Mouse (Mus musculus) kidney, postnatal 0 days (tissue): ENCODE results near the gene Prph2. TPM values are rescaled to one million over a fixed set of nuclear protein-coding genes. Genes with fewer than 3 reads are reported as not detected.

ENCODE experiments used
- ATAC-seq: fragments of 200-750 bp; cut with Nextera tagmentation; replicated peaks from 2 replicates; pipeline ENCODE4 v1.8.0; 2017; ENCODE audit warnings: low read depth, moderate number of reproducible peaks, moderate TSS enrichment, moderate library complexity; ENCODE audit not compliant: low FRiP score
- DNase-seq: peaks from one replicate; pipeline ENCODE4 v3.0.0-alpha.2; 2016; ENCODE audit warnings: low spot score
- H3K27ac ChIP-seq: fragments of 300-500 bp; sonication (generic); 2 replicates; pipeline ENCODE4 v1.5.1; 2014; ENCODE audit warnings: mild to moderate bottlenecking
- H3K27me3 ChIP-seq: fragments of 300-500 bp; sonication (generic); 2 replicates; pipeline ENCODE4 v1.6.1; 2014; ENCODE audit warnings: low read length, mixed read lengths; ENCODE audit not compliant: insufficient read depth
- H3K36me3 ChIP-seq: fragments of 300-500 bp; sonication (generic); 2 replicates; pipeline ENCODE4 v1.6.1; 2014; ENCODE audit warnings: low read length, mixed read lengths; ENCODE audit not compliant: insufficient read depth
- H3K4me1 ChIP-seq: fragments of 300-500 bp; sonication (generic); replicated peaks from 2 replicates; pipeline ENCODE4 v1.6.1; 2014; ENCODE audit warnings: antibody characterized with exemption, low read length, mixed read lengths; ENCODE audit not compliant: insufficient read depth
- H3K4me2 ChIP-seq: fragments of 300-500 bp; sonication (generic); 2 replicates; pipeline ENCODE4 v1.6.1; 2014; ENCODE audit warnings: mild to moderate bottlenecking, low read length, moderate library complexity, mixed read lengths
- H3K4me3 ChIP-seq: fragments of 300-500 bp; sonication (generic); replicated peaks from 2 replicates; pipeline ENCODE4 v1.5.1; 2014; ENCODE audit warnings: low read depth, low read length
- H3K9ac ChIP-seq: fragments of 300-500 bp; sonication (generic); 2 replicates; pipeline ENCODE4 v1.6.1; 2014; ENCODE audit warnings: low read depth, low read length
- H3K9me3 ChIP-seq: fragments of 300-500 bp; sonication (generic); replicated peaks from 2 replicates; pipeline ENCODE4 v1.6.1; 2016; ENCODE audit warnings: low read length, inconsistent platforms, mixed read lengths
- CTCF ChIP-seq: IDR thresholded peaks from 2 replicates; pipeline ENCODE4 v1.5.1; 2016; ENCODE audit warnings: antibody characterized with exemption, low read depth, mild to moderate bottlenecking, moderate library complexity
- WGBS: fragments of 180-500 bp; shearing (Covaris S2); extraction: QIAGEN DNeasy Blood & Tissue Kit; methylation state at CpG from one replicate; pipeline ENCODE4 v1.1.7; 2014; 5-methylcytosine and 5-hydroxymethylcytosine counted together
- polyA plus RNA-seq: library from polyadenylated mRNA; unstranded; fragments of >200 nt; fragmentation: Nextera tagmentation; extraction: Ambion mirVana; gene quantifications from 2 replicates; pipeline ENCODE4 v1.2.1, GENCODE M21; 2015

Prph2 gene
- polyA plus RNA-seq, 1 experiment from 2014 or later, result 0.16 TPM

DNA sequence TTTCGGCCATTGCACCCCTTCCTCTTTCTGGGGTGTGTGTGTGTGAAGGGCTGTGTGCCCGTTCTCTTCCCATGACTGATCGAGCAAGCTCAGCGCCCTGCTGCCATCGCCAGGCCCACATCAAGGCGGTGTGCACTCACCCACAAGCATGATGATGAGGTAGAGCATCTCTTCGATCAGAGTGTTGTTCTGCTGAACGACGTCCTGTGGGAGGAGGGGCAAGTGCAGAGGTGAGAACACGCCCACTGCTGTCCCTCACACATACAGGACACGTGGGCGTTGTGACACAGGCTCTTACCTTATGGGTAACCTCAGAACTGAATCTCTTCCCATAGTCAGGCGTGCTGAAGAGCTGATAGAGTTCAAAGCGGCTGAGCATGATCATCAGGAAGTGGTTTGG is 56.6 kb downstream of the Prph2 start:
- no peak for ATAC-seq
- H3K4me1 ChIP-seq, result no peaks in the 10 kb centered on the region
- WGBS, result 78% methylated on average over 14 of the region's 14 CpGs
- H3K9me3 ChIP-seq, result no peaks in the 10 kb centered on the region
- peaks cover 92% of the 10 kb centered on the region for H3K36me3 ChIP-seq
- no peak for TF ChIP-seq CTCF
- H3K27me3 ChIP-seq, result no peaks in the 10 kb centered on the region
- no peak overlapping the region for H3K9ac ChIP-seq
- DNase-seq, result no peak
- H3K4me2 ChIP-seq, result no peak overlapping the region
- H3K27ac ChIP-seq, result no peak overlapping the region
- H3K4me3 ChIP-seq, result no peak overlapping the region

DNA sequence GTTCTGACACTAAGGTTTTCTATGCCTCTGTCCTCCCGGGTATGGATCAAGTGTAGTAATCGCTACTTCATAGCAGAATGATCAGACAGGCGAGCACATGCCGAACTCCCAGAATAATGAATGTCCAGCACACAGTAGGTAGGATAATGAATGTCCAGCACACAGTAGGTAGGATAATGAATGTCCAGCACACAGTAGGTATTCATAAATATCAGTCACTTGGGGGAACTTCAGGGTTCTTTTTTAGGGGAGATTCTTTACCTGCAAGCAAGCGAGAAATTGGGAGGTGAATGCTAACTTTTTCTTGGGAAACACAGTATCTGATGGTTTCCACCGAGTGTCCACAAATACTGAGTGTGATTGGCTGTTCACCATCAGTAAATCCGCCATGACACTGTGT is 62.3 kb downstream of the Prph2 start:
- no peaks in the 10 kb centered on the region for H3K27me3 ChIP-seq
- no peak overlapping the region for H3K9ac ChIP-seq
- DNase-seq (no peak), ATAC-seq (no peak)
- H3K4me2 ChIP-seq, result no peak overlapping the region
- TF ChIP-seq CTCF, result no peak
- no peaks in the 10 kb centered on the region for H3K4me1 ChIP-seq
- 92% methylated on average over 7 of the region's 7 CpGs for WGBS
- no peak overlapping the region for H3K27ac ChIP-seq
- H3K9me3 ChIP-seq, result no peaks in the 10 kb centered on the region
- no peak overlapping the region for H3K4me3 ChIP-seq
- peaks cover 88% of the 10 kb centered on the region for H3K36me3 ChIP-seq

Other genes with a start within 250 kb of the Prph2 start
- 44.4 and 47.2 TPM in 2 replicates for gene Rrp36, start 236.1 kb upstream of the Prph2 start, polyA plus RNA-seq
- gene Mea1, start 231.7 kb upstream of the Prph2 start, polyA plus RNA-seq, result 131 and 135 TPM in 2 replicates
- gene Klhdc3, start 229.5 kb upstream of the Prph2 start, polyA plus RNA-seq, result 104 and 114 TPM in 2 replicates
- gene Ppp2r5d, start 205.3 kb upstream of the Prph2 start, polyA plus RNA-seq, result 51.0 and 52.5 TPM in 2 replicates
- gene Pex6, start 199.0 kb upstream of the Prph2 start, polyA plus RNA-seq, result 20.5 and 25.6 TPM in 2 replicates
- gene Gnmt, start 181.3 kb upstream of the Prph2 start, polyA plus RNA-seq, result 9.0 and 10.6 TPM in 2 replicates
- gene Cnpy3, start 158.2 kb upstream of the Prph2 start, polyA plus RNA-seq, result 59.9 and 64.7 TPM in 2 replicates
- 0.12 and 0.14 TPM in 2 replicates for gene Ptcra, start 146.7 kb upstream of the Prph2 start, polyA plus RNA-seq
- 143 and 151 TPM in 2 replicates for gene 2310039H08Rik, start 137.8 kb upstream of the Prph2 start, polyA plus RNA-seq
- gene Rpl7l1, start 127.8 kb upstream of the Prph2 start, polyA plus RNA-seq, result 138 and 147 TPM in 2 replicates
- 2.9 and 4.1 TPM in 2 replicates for gene Bicral, start 52.0 kb upstream of the Prph2 start, polyA plus RNA-seq
- gene Tbcc, start 19.8 kb upstream of the Prph2 start, polyA plus RNA-seq, result 58.2 and 71.4 TPM in 2 replicates
- gene Ubr2, start 100.1 kb downstream of the Prph2 start, polyA plus RNA-seq, result 11.9 TPM in 2 replicates